Mouse (Mus musculus) ES-E14 (cell line): ENCODE results near the gene Zc3h7a.

Experiments used
- CHD2 ChIP-seq: IDR thresholded peaks from 2 replicates; pipeline ENCODE4 v1.6.1; 2014; ENCODE audit warnings: mild to moderate bottlenecking, low read depth, low read length, inconsistent platforms
- HCFC1 ChIP-seq: IDR thresholded peaks from 2 replicates; pipeline ENCODE4 v1.6.1; 2012; ENCODE audit warnings: low read length, inconsistent platforms, borderline replicate concordance; ENCODE audit not compliant: insufficient read depth
- MAFK ChIP-seq: IDR thresholded peaks from 2 replicates; pipeline ENCODE4 v1.6.1; 2014; ENCODE audit warnings: mild to moderate bottlenecking, low read depth, low read length, inconsistent platforms; ENCODE audit not compliant: insufficient read depth
- ZC3H11A ChIP-seq: IDR thresholded peaks from 2 replicates; pipeline ENCODE4 v1.6.1; 2012; ENCODE audit warnings: low read depth, mild to moderate bottlenecking, inconsistent platforms, low read length, borderline replicate concordance
- ZNF384 ChIP-seq: IDR thresholded peaks from 2 replicates; pipeline ENCODE4 v1.6.1; 2012; ENCODE audit warnings: low read depth, low read length, inconsistent platforms

GRCm38 (mm10) chr16:11174671-11175081 lies 1.5 kb downstream of the Zc3h7a start:
- TF ChIP-seq HCFC1 (no peak), ZC3H11A (no peak), CHD2 (no peak), MAFK (no peak), ZNF384 (no peak)
